Mouse (Mus musculus) heart, adult 2 months (tissue): ENCODE measurements around the gene Ciita. TPM values are rescaled to one million over a fixed set of nuclear protein-coding genes. Genes with fewer than 3 reads are reported as not detected.

Source experiments
- DNase-seq, 2 experiments: peaks; one replicate each; pipeline ENCODE4 v3.0.0; 2021
- H3K27ac ChIP-seq: fragments of 200-600 bp; 2 replicates; pipeline ENCODE4 v1.8.1; 2022
- H3K27me3 ChIP-seq: fragments of 200-500 bp; 2 replicates; pipeline ENCODE4 v1.6.1; 2012; ENCODE audit warnings: mild to moderate bottlenecking, low read length, inconsistent platforms, mixed read lengths; ENCODE audit not compliant: control insufficient read depth, insufficient read depth
- H3K36me3 ChIP-seq: fragments of 200-500 bp; 2 replicates; pipeline ENCODE4 v1.6.1; 2012; ENCODE audit warnings: low read length, inconsistent platforms; ENCODE audit not compliant: control insufficient read depth, insufficient read depth
- H3K4me1 ChIP-seq: fragments of 200-500 bp; 2 replicates; pipeline ENCODE4 v1.6.1; 2011; ENCODE audit warnings: low read length; ENCODE audit not compliant: control insufficient read depth, insufficient read depth
- H3K4me3 ChIP-seq: fragments of 200-600 bp; 2 replicates; pipeline ENCODE4 v1.8.1; 2022
- H3K79me2 ChIP-seq: fragments of 200-500 bp; replicated peaks from 2 replicates; pipeline ENCODE4 v1.6.1; 2012; ENCODE audit warnings: mild to moderate bottlenecking, inconsistent platforms, low read length, moderate library complexity, mixed read lengths; ENCODE audit not compliant: control insufficient read depth, insufficient read depth
- H3K9ac ChIP-seq: fragments of 200-500 bp; 2 replicates; pipeline ENCODE4 v1.6.1; 2012; ENCODE audit warnings: low read depth, mild to moderate bottlenecking, control low read depth, inconsistent platforms, low read length, mixed read lengths
- CTCF ChIP-seq: fragments of 200-600 bp; IDR thresholded peaks from 2 replicates; pipeline ENCODE4 v1.8.1; 2022; ENCODE audit warnings: antibody characterized with exemption, mild to moderate bottlenecking, moderate library complexity
- EP300 ChIP-seq: fragments of 200-500 bp; IDR thresholded peaks from 2 replicates; pipeline ENCODE4 v1.6.1; 2011; ENCODE audit warnings: low read depth, low read length, control low read depth; ENCODE audit not compliant: insufficient read depth
- POLR2A ChIP-seq: fragments of 200-500 bp; IDR thresholded peaks from 2 replicates; pipeline ENCODE4 v1.6.1; 2011; ENCODE audit warnings: mild to moderate bottlenecking, low read depth, low read length, control low read depth; ENCODE audit not compliant: insufficient read depth
- WGBS: fragments of 180-500 bp; shearing (Covaris S2); methylation state at CpG from one replicate; pipeline ENCODE4 v1.1.7; 2018; 5-methylcytosine and 5-hydroxymethylcytosine counted together
- intact Hi-C: fragments of 180-260 bp; cut with DNase I; formaldehyde crosslinking; loops from one replicate; pipeline ENCODE4 v1.15.1; 2025
- polyA plus RNA-seq: library from polyadenylated mRNA; depleted of rRNA; stranded (reverse); fragments of >200 nt; gene quantifications from 2 replicates; pipeline ENCODE4 v1.2.3, GENCODE M21; 2012
- total RNA-seq, 2 experiments: library from RNA; stranded (reverse); gene quantifications; 2 replicates each; pipeline ENCODE4 v1.2.3; 2021

Gene Ciita
- total and polyA plus RNA-seq, 3 experiments, result 0.41 to 2.0 (median 0.50) TPM

DNA sequence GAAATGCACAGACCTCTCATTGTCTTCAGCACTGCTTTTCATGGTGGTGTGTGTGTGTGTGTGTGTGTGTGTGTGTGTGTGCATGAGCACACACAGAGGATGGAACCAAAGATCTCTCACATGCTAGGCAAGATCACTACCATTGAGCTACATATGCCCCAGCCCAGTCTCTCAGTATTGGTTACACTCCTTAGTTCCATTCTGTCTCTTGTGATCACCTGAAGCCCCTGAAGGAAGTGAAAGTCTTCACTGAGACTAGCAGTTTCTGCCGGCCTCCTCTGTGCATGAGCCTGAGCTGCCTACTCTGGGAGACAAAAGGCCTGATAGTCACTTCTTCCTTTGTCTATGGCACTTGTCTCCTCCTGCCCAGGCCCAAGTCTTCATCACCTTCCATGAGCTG lies 19.3 kb downstream of the Ciita start:
- Histone ChIP-seq H3K4me3 (no peak overlapping the region), H3K27me3 (no peaks in the 10 kb centered on the region), H3K36me3 (no peaks in the 10 kb centered on the region), H3K9ac (no peak overlapping the region), H3K4me1 (no peaks in the 10 kb centered on the region; the same call in 1 of the 2 replicates), H3K79me2 (no peaks in the 10 kb centered on the region), H3K27ac (no peak overlapping the region)
- intact Hi-C loops, result no loop called here
- WGBS, result 62% methylated on average over 1 of the region's 1 CpGs
- TF ChIP-seq CTCF (no peak), EP300 (no peak), POLR2A (no peak)
- DNase-seq, result no peak

DNA sequence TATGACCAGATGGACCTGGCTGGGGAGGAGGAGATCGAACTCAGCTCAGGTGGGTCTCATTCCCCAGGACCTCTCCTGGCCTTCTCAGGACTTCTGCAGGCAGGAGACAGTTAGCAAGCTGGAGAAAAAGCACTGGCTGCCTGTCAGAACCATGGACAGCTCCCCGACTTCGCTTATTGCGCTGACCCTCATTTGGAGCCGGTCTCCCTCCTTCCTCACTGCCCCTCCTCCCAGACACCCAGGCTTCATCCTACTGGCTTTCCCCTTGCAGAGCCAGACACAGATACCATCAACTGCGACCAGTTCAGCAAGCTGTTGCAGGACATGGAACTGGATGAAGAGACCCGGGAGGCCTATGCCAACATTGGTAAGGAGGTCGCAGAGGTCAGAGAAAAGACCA lies 22.0 kb downstream of the Ciita start:
- intact Hi-C loops, result no loop called here
- Histone ChIP-seq H3K27me3 (no peaks in the 10 kb centered on the region), H3K36me3 (no peaks in the 10 kb centered on the region), H3K27ac (no peak overlapping the region), H3K4me3 (no peak overlapping the region), H3K4me1 (no peaks in the 10 kb centered on the region; the same call in 1 of the 2 replicates), H3K9ac (no peak overlapping the region), H3K79me2 (no peaks in the 10 kb centered on the region)
- TF ChIP-seq CTCF (no peak), EP300 (no peak), POLR2A (no peak)
- 16% methylated on average over 8 of the region's 8 CpGs for WGBS
- no peak for DNase-seq

DNA sequence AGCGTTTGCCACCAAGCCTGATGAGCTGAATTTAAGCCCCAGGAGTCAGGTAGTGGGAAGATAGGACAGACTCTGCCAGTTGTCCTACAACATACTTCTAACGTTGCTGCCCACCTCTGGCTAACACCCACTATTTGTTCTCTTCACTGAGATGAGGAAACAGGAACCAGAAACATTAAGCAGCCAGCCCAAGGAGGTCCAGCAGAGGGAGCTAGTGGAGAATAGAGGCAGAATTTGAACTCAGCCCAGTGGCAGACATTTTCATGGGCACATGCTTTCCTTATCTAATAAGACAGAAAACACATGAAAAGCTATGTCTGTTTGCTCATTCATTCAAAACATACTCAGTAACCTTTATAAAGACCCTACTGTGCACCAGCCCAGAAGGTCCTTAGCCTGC lies 23.2 kb downstream of the Ciita start:
- no peak overlapping the region for H3K4me3 ChIP-seq
- H3K27me3 ChIP-seq, result no peaks in the 10 kb centered on the region
- no peak for DNase-seq
- intact Hi-C loops, result no loop called here
- no peaks in the 10 kb centered on the region for H3K36me3 ChIP-seq
- H3K4me1 ChIP-seq, result no peaks in the 10 kb centered on the region; the same call in 1 of the 2 replicates
- WGBS, result 60% methylated on average over 2 of the region's 2 CpGs
- no peak overlapping the region for H3K9ac ChIP-seq
- no peaks in the 10 kb centered on the region for H3K79me2 ChIP-seq
- TF ChIP-seq EP300 (no peak), CTCF (no peak), POLR2A (no peak)
- H3K27ac ChIP-seq, result no peak overlapping the region

DNA sequence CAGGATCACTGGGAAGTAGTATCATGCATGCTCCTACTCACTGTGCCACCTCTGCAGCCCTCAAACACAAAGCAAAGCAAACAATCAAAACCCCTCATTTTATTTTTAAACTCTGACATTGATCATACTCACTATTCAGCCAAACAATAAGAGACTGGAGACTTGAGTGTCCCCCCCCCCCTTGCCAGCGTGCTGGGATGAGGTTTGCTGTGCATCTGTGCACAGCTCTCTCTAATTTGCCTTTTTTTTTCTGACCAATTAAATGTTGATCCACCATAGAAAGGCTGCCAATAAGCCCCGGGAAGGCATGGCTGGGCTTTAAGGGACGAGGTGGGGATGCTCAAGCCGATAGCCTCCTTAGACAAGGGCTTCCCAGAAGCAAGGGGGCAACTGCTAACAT lies 27.6 kb downstream of the Ciita start:
- Histone ChIP-seq H3K4me1 (no peaks in the 10 kb centered on the region), H3K27me3 (no peaks in the 10 kb centered on the region), H3K27ac (no peak overlapping the region), H3K9ac (no peak overlapping the region), H3K4me3 (no peak overlapping the region), H3K36me3 (no peaks in the 10 kb centered on the region), H3K79me2 (no peaks in the 10 kb centered on the region)
- WGBS, result 71% methylated on average over 4 of the region's 4 CpGs
- intact Hi-C loops, result no loop called here
- no peak for TF ChIP-seq POLR2A
- TF ChIP-seq CTCF, result no peak
- no peak for TF ChIP-seq EP300
- DNase-seq, result no peak

DNA sequence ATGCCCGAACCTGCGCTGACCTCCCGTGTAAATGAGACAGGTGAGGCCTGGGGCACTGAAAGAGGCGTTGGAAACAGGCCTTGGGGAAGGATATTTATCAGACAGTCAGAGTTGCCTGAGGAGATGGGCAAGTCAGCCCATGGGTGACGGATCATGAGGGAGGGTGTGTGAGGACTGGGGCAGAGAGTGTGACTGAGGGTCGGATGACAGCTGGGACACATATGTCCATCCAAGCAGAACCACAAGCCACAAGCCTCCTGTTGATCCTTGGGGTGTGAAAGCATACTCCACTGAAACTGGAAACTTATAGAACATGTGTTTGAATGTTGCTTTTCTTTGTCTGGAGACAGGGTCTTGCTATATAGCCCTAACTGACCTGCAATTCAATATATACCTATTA lies 28.8 kb downstream of the Ciita start:
- H3K27me3 ChIP-seq, result no peaks in the 10 kb centered on the region
- H3K4me3 ChIP-seq, result no peak overlapping the region
- H3K79me2 ChIP-seq, result no peaks in the 10 kb centered on the region
- WGBS, result 63% methylated on average over 6 of the region's 6 CpGs
- no peaks in the 10 kb centered on the region for H3K36me3 ChIP-seq
- no peak for TF ChIP-seq EP300
- no peak for TF ChIP-seq POLR2A
- TF ChIP-seq CTCF, result no peak
- H3K27ac ChIP-seq, result no peak overlapping the region
- H3K9ac ChIP-seq, result no peak overlapping the region
- no peak for DNase-seq
- H3K4me1 ChIP-seq, result no peaks in the 10 kb centered on the region
- intact Hi-C loops, result no loop called here

DNA sequence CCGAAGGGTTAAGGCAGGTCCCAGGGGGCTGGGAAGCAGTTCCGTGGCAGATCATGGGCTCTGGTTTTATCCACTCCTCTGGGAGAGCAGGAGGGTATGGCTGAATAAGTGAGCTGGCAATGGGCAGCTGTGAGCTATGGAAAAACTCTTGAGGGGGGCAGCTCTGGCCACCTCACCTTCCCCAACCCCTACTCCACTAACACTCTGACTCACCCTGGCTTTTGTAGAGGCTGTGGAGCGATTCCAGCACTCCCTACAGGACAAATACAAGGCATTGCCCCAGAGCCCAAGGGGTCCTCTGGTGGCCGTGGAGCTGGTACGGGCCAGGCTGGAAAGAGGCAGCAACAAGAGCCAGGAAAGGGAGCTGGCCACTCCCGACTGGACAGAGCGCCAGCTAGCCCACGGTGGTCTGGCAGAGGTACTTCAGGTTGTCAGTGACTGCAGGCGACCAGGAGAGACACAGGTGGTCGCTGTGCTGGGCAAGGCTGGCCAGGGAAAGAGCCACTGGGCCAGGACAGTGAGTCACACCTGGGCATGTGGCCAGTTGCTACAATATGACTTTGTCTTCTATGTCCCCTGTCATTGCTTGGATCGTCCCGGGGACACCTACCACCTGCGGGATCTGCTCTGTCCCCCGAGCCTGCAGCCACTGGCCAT lies 30.7 kb downstream of the Ciita start:
- Histone ChIP-seq H3K9ac (no peak overlapping the region), H3K27ac (no peak overlapping the region), H3K27me3 (no peaks in the 10 kb centered on the region), H3K79me2 (no peaks in the 10 kb centered on the region), H3K4me3 (no peak overlapping the region), H3K36me3 (no peaks in the 10 kb centered on the region), H3K4me1 (no peaks in the 10 kb centered on the region)
- 31% methylated on average over 14 of the region's 14 CpGs for WGBS
- TF ChIP-seq CTCF (peak; percentile 15; the same call in 1 of the 2 replicates), EP300 (no peak), POLR2A (no peak)
- DNase-seq, result peak; percentile 39 to 47
- intact Hi-C loops, result no loop called here
